15 mouse cellular contexts compared by ENCODE assay signal in genomic region chr9:62504129-62504528, GRCm38 (mm10). TPM values are rescaled to one million over a fixed set of nuclear protein-coding genes. Genes with fewer than 3 reads are reported as not detected.
A peak's percentile ranks its signal among the peaks of the same experiment; 100 is the strongest.
DNase-seq lines count a peak whose midpoint lies in the region; ATAC-seq and TF ChIP-seq lines count a peak whose summit lies in the region.
"Had no signal": no experiment of that assay in that cellular context is flagged by ENCODE, and none has a peak within 500 bp of the region (broad histone marks: within the 10 kb centered on the region; RNA-seq: fewer than 3 reads in every experiment).

No protein-coding gene starts in this region.

- 0 out of 2 replicates have a peak, but pooled peaks have one; percentile 53 for ATAC-seq in forebrain, embryonic 13.5 days
- no peak for ATAC-seq in forebrain, embryonic 12.5 days (ENCODE audit: low FRiP score)
- ATAC-seq in lung, embryonic 16.5 days (ENCODE audit: low read depth) = peak; percentile 88

- peaks cover 7% of the 10 kb centered on the region for H3K36me3 ChIP-seq in forebrain, embryonic 13.5 days (ENCODE audit: poor library complexity, severe bottlenecking)
- no peaks in the 10 kb centered on the region for H3K36me3 ChIP-seq in forebrain, embryonic 12.5 days (replicated peaks)
- H3K36me3 ChIP-seq in lung, embryonic 16.5 days (ENCODE audit: control insufficient read depth, insufficient read depth, low read length) = no peaks in the 10 kb centered on the region
- H3K36me3 ChIP-seq: liver, embryonic 15.5 days; midbrain, embryonic 10.5 days; stomach, embryonic 15.5 days had no signal

- 52% methylated on average over 7 of the region's 7 CpGs for WGBS in forebrain, embryonic 13.5 days
- 69% methylated on average over 7 of the region's 7 CpGs for WGBS in forebrain, embryonic 12.5 days
- WGBS in lung, embryonic 16.5 days = 13% methylated on average over 7 of the region's 7 CpGs

- no peak for DNase-seq in left cerebral cortex, adult 2 months (ENCODE audit: extremely low spot score in 1 of 2, low spot score in 2 of 2)
- DNase-seq in left cerebral cortex, postnatal 10 days (ENCODE audit: extremely low spot score in 1 of 2, low spot score in 2 of 2) = no peak
- peak; percentile 75 for DNase-seq in brain, adult 2 months (ENCODE audit: low read depth, low spot score)
- DNase-seq in kidney, postnatal 10 days = no peak
- DNase-seq in thymus, postnatal 0 days (ENCODE audit: low spot score) = no peak
- DNase-seq: adrenal gland, adult 8-10 months; kidney, postnatal 14 days; retina, postnatal 1 day had no signal

- no peaks in the 10 kb centered on the region for H3K9me3 ChIP-seq in forebrain, embryonic 13.5 days (replicated peaks)
- no peaks in the 10 kb centered on the region for H3K9me3 ChIP-seq in forebrain, embryonic 12.5 days
- H3K9me3 ChIP-seq in lung, embryonic 16.5 days (ENCODE audit: control insufficient read depth, low read length) = no peaks in the 10 kb centered on the region
- H3K9me3 ChIP-seq: liver, embryonic 15.5 days; midbrain, embryonic 10.5 days; neural tube, embryonic 13.5 days; stomach, embryonic 15.5 days had no signal

- no peak overlapping the region for H3K4me3 ChIP-seq in forebrain, embryonic 13.5 days
- H3K4me3 ChIP-seq in forebrain, embryonic 12.5 days (replicated peaks) = no peak overlapping the region
- H3K4me3 ChIP-seq in left cerebral cortex, adult 2 months = peak overlapping the region; percentile 20; the same call in 1 of the 2 replicates
- no peak overlapping the region for H3K4me3 ChIP-seq in lung, embryonic 16.5 days (ENCODE audit: low read length)
- H3K4me3 ChIP-seq: liver, embryonic 15.5 days; midbrain, embryonic 10.5 days; neural tube, embryonic 13.5 days; stomach, embryonic 15.5 days had no signal

- no peak overlapping the region for H3K27ac ChIP-seq in forebrain, embryonic 13.5 days
- no peak overlapping the region for H3K27ac ChIP-seq in forebrain, embryonic 12.5 days
- peak overlapping the region; percentile 74 for H3K27ac ChIP-seq in left cerebral cortex, adult 2 months
- H3K27ac ChIP-seq in lung, embryonic 16.5 days (ENCODE audit: low read length) = peak overlapping the region; percentile 76
- H3K27ac ChIP-seq: liver, embryonic 15.5 days; midbrain, embryonic 10.5 days; neural tube, embryonic 13.5 days; stomach, embryonic 15.5 days had no signal

- H3K27me3 ChIP-seq in forebrain, embryonic 13.5 days = no peaks in the 10 kb centered on the region
- H3K27me3 ChIP-seq in forebrain, embryonic 12.5 days = no peaks in the 10 kb centered on the region
- no peaks in the 10 kb centered on the region for H3K27me3 ChIP-seq in lung, embryonic 16.5 days (ENCODE audit: control insufficient read depth, insufficient read depth, low read depth, low read length)
- H3K27me3 ChIP-seq: liver, embryonic 15.5 days; neural tube, embryonic 13.5 days; stomach, embryonic 15.5 days had no signal

- no peak overlapping the region for H3K4me2 ChIP-seq in forebrain, embryonic 13.5 days
- no peak overlapping the region for H3K4me2 ChIP-seq in forebrain, embryonic 12.5 days
- peak overlapping the region; percentile 18; the same call in 1 of the 2 replicates for H3K4me2 ChIP-seq in lung, embryonic 16.5 days (ENCODE audit: low read depth, low read length)
- H3K4me2 ChIP-seq: liver, embryonic 15.5 days; neural tube, embryonic 13.5 days; stomach, embryonic 15.5 days had no signal

- peaks cover 31% of the 10 kb centered on the region for H3K4me1 ChIP-seq in forebrain, embryonic 13.5 days
- H3K4me1 ChIP-seq in forebrain, embryonic 12.5 days = peaks cover 30% of the 10 kb centered on the region
- H3K4me1 ChIP-seq in lung, embryonic 16.5 days (replicated peaks; ENCODE audit: control insufficient read depth, insufficient read depth, low read length) = peaks cover 30% of the 10 kb centered on the region
- H3K4me1 ChIP-seq: liver, embryonic 15.5 days; stomach, embryonic 15.5 days had no signal

- H3K9ac ChIP-seq in forebrain, embryonic 13.5 days = no peak overlapping the region
- H3K9ac ChIP-seq in forebrain, embryonic 12.5 days = no peak overlapping the region
- 0 out of 2 replicates have a peak overlapping the region, but pooled peaks have one; percentile 19 for H3K9ac ChIP-seq in lung, embryonic 16.5 days (ENCODE audit: low read length)
- H3K9ac ChIP-seq: liver, embryonic 15.5 days; neural tube, embryonic 13.5 days; stomach, embryonic 15.5 days had no signal

- TF ChIP-seq CTCF in left cerebral cortex, adult 2 months (IDR thresholded peaks at IDR 0.05) = no peak

- intact Hi-C loops in left cerebral cortex, adult 2 months (cut with DNase I) = no loop called here
- intact Hi-C loops in left cerebral cortex, postnatal 10 days (cut with DNase I) = no loop called here

RNA-seq across cellular contexts. Expression of gene Coro2b, which starts 32.7 kb away (rescaled TPM):
- polyA plus RNA-seq in forebrain, embryonic 13.5 days (2015; fragmentation: Nextera tagmentation; extraction: Ambion mirVana) = 35.5 and 37.0 TPM in 2 replicates
- 37.6 and 38.1 TPM in 2 replicates for polyA plus RNA-seq in forebrain, embryonic 12.5 days (2016; fragmentation: Nextera tagmentation; extraction: Ambion mirVana)
- 100 to 1,000 TPM; 178 to 185 TPM for total RNA-seq in left cerebral cortex, adult 2 months (2021)
- 100 to 1,000 TPM; 107 to 113 TPM for total RNA-seq in left cerebral cortex, postnatal 10 days (2021)
- 21.6 and 24.6 TPM in 2 replicates for polyA plus RNA-seq in lung, embryonic 16.5 days (2015; fragmentation: Nextera tagmentation; extraction: Ambion mirVana)
- polyA plus RNA-seq in thymus, postnatal 0 days (2015; fragmentation: Nextera tagmentation; extraction: Ambion mirVana) = 3.1 and 3.4 TPM in 2 replicates

Comparison
In these comparisons a context has a peak if more than half of its experiments do, and no peak if none do; other contexts are left out.
1. H3K27ac ChIP-seq: peak in left cerebral cortex, adult 2 months (single experiment) and lung, embryonic 16.5 days (single experiment); none in forebrain, embryonic 13.5 days (single experiment) and forebrain, embryonic 12.5 days (single experiment).